Mouse (Mus musculus) liver, postnatal 0 days (tissue): ENCODE data around the gene 1700013H16Rik.

ENCODE experiments used
- CTCF ChIP-seq: sonication (generic); IDR thresholded peaks from 2 replicates; pipeline ENCODE4 v1.5.1; 2016; ENCODE audit warnings: antibody characterized with exemption, low read depth
- EP300 ChIP-seq: IDR thresholded peaks from 2 replicates; pipeline ENCODE4 v1.6.1; 2016; ENCODE audit warnings: antibody characterized with exemption, low read depth, mild to moderate bottlenecking

GRCm38 (mm10) chrX:53715942-53716322 lies 41.7 kb downstream of the 1700013H16Rik start:
- TF ChIP-seq CTCF, result no peak
- TF ChIP-seq EP300, result no peak
